Mouse (Mus musculus) embryonic facial prominence, embryonic 11.5 days (tissue): ENCODE data around the gene Sh3bgrl2. TPM values are rescaled to one million over a fixed set of nuclear protein-coding genes. Genes with fewer than 3 reads are reported as not detected.

Experiments
- ATAC-seq: fragments of 200-750 bp; cut with Nextera tagmentation; replicated peaks from 2 replicates; pipeline ENCODE4 v1.8.0; 2017; ENCODE audit warnings: low read depth; ENCODE audit not compliant: insufficient number of reproducible peaks, low FRiP score, low TSS enrichment
- DNase-seq: peaks from one replicate; pipeline ENCODE4 v3.0.0-alpha.2; 2015; ENCODE audit warnings: low spot score
- H3K27ac ChIP-seq: fragments of 300-500 bp; sonication (generic); replicated peaks from 2 replicates; pipeline ENCODE4 v1.5.1; 2014; ENCODE audit warnings: mild to moderate bottlenecking, low read depth, low read length, control low read depth
- H3K27me3 ChIP-seq: fragments of 300-500 bp; sonication (generic); 2 replicates; pipeline ENCODE4 v1.6.1; 2014; ENCODE audit warnings: mild to moderate bottlenecking, low read length, moderate library complexity, mixed read lengths; ENCODE audit not compliant: control insufficient read depth, insufficient read depth
- H3K36me3 ChIP-seq: fragments of 300-500 bp; sonication (generic); replicated peaks from 2 replicates; pipeline ENCODE4 v1.6.1; 2014; ENCODE audit warnings: low read depth, mild to moderate bottlenecking, low read length, moderate library complexity, mixed read lengths; ENCODE audit not compliant: control insufficient read depth, insufficient read depth
- H3K4me1 ChIP-seq: fragments of 300-500 bp; sonication (generic); 2 replicates; pipeline ENCODE4 v1.6.1; 2014; ENCODE audit warnings: low read length, mixed read lengths; ENCODE audit not compliant: control insufficient read depth, insufficient read depth
- H3K4me2 ChIP-seq: fragments of 300-500 bp; sonication (generic); 2 replicates; pipeline ENCODE4 v1.6.1; 2014; ENCODE audit warnings: low read depth, mild to moderate bottlenecking, control low read depth, low read length, moderate library complexity
- H3K4me3 ChIP-seq: fragments of 300-500 bp; sonication (generic); 2 replicates; pipeline ENCODE4 v1.5.1; 2014; ENCODE audit warnings: low read depth, low read length, control low read depth
- H3K9ac ChIP-seq: fragments of 300-500 bp; sonication (generic); replicated peaks from 2 replicates; pipeline ENCODE4 v1.6.1; 2014; ENCODE audit warnings: mild to moderate bottlenecking, control low read depth, low read length
- H3K9me3 ChIP-seq: fragments of 300-500 bp; sonication (generic); replicated peaks from 2 replicates; pipeline ENCODE4 v1.6.1; 2016; ENCODE audit warnings: mild to moderate bottlenecking, low read length, inconsistent platforms, mixed read lengths; ENCODE audit not compliant: control insufficient read depth
- WGBS: fragments of 180-500 bp; shearing (Covaris S2); extraction: QIAGEN DNeasy Blood & Tissue Kit; methylation state at CpG from one replicate; pipeline ENCODE4 v1.1.7; 2014; 5-methylcytosine and 5-hydroxymethylcytosine counted together
- polyA plus RNA-seq: library from polyadenylated mRNA; unstranded; fragments of >200 nt; fragmentation: Nextera tagmentation; extraction: Ambion mirVana; gene quantifications from 2 replicates; pipeline ENCODE4 v1.2.1, GENCODE M21; 2014

Gene Sh3bgrl2
- polyA plus RNA-seq, 1 experiment from 2014 or later, result 18.8 TPM

DNA sequence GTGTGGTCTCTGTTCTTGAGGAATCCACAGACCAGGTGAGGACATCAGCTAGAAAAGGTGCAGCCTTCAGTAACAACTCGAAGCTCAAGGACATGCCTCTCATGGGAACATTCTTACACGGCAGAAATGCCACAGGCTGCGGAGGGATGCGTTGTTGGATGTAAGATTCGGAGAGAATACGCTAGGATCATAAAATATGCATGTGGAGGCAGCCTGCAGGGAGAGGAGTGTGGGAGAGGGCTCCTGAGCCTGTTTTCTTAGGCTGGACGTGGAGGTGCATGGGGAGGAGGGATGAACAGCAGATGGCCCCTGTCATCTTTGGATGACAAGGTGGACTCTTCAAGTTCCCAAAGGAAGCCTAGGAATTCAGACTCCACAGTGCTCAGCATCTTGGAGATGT, 3.0 kb downstream of the Sh3bgrl2 start:
- H3K4me2 ChIP-seq, result no peak overlapping the region
- no peak overlapping the region for H3K9ac ChIP-seq
- H3K4me3 ChIP-seq, result no peak overlapping the region
- no peak for DNase-seq
- no peak overlapping the region for H3K27ac ChIP-seq
- H3K4me1 ChIP-seq, result 0 out of 2 replicates have a peak, but pooled peaks cover 2% of the 10 kb centered on the region
- WGBS, result 81% methylated on average over 7 of the region's 7 CpGs
- no peaks in the 10 kb centered on the region for H3K36me3 ChIP-seq
- no peaks in the 10 kb centered on the region for H3K27me3 ChIP-seq
- H3K9me3 ChIP-seq, result no peaks in the 10 kb centered on the region
- no peak for ATAC-seq

DNA sequence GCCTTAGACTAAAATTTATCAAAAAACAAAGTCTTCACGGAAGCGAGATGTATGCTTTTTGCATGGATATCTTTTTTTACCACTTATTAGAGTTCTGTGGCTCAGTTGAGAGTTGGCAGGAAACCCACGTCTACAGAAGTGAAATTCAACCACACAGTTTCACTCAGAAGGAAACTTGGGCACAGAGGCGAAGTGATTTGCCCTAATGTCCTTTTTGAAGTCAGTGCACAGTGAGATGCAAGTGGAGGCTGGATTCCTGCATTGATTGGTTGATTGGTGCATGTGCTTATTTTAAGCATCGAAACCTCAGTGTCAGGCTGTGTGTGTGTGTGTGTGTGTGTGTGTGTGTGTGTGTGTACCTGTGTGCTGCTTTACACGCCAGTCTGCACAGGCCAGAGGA, 3.5 kb downstream of the Sh3bgrl2 start:
- WGBS, result 83% methylated on average over 6 of the region's 6 CpGs
- no peaks in the 10 kb centered on the region for H3K36me3 ChIP-seq
- 0 out of 2 replicates have a peak, but pooled peaks cover 4% of the 10 kb centered on the region for H3K4me1 ChIP-seq
- no peak overlapping the region for H3K9ac ChIP-seq
- no peak overlapping the region for H3K4me3 ChIP-seq
- H3K27ac ChIP-seq, result no peak overlapping the region
- no peaks in the 10 kb centered on the region for H3K9me3 ChIP-seq
- no peak for ATAC-seq
- H3K27me3 ChIP-seq, result no peaks in the 10 kb centered on the region
- DNase-seq, result no peak
- no peak overlapping the region for H3K4me2 ChIP-seq

DNA sequence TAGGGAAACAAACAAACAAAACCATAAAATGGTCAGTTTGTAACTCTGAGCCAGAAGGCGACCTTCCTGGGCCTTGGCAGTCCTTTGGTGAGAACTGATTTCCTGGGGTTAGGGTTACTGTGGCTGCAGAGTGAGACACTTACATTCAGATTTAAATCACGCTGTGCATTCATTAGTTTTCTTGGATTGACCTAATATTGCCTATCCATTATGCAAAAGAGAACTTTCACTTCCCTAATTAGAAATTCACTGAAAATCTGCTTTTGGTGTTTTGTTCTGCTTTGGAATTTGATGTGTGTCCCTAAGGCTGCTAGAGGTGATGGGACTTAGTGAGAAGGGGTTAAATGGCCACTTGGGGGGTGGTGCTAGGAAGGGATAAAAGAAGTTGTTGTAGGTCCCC, 7.5 kb downstream of the Sh3bgrl2 start:
- Histone ChIP-seq H3K4me2 (no peak overlapping the region), H3K9me3 (no peaks in the 10 kb centered on the region), H3K36me3 (no peaks in the 10 kb centered on the region), H3K27ac (no peak overlapping the region), H3K9ac (no peak overlapping the region), H3K4me1 (peaks cover 8% of the 10 kb centered on the region), H3K4me3 (no peak overlapping the region), H3K27me3 (no peaks in the 10 kb centered on the region)
- WGBS, result 67% methylated on average over 2 of the region's 2 CpGs
- no peak for DNase-seq
- ATAC-seq, result no peak

DNA sequence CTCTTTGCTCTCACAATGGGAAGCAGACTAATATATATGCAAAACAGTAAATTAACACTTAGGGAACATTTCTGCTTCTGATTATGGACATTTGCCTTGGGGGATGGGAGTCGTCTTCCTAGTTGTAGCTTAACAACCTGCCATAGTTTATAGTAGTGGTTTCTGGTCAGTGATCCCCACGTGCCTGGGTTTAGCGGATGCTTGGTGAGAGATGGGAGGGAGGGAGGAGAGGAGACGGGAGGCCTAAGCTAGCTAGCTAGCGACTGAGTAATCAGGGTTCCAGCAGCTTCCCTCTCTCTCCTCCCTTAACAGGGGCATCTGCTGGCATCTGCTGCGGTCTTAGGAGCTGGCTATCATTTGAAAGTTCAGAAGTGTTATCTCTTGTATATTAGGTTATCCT, 8.1 kb downstream of the Sh3bgrl2 start:
- Histone ChIP-seq H3K4me2 (no peak overlapping the region), H3K4me1 (peaks cover 8% of the 10 kb centered on the region), H3K9ac (no peak overlapping the region), H3K27me3 (no peaks in the 10 kb centered on the region), H3K4me3 (no peak overlapping the region), H3K9me3 (no peaks in the 10 kb centered on the region), H3K36me3 (no peaks in the 10 kb centered on the region), H3K27ac (no peak overlapping the region)
- no peak for ATAC-seq
- 30% methylated on average over 6 of the region's 6 CpGs for WGBS
- DNase-seq, result no peak

DNA sequence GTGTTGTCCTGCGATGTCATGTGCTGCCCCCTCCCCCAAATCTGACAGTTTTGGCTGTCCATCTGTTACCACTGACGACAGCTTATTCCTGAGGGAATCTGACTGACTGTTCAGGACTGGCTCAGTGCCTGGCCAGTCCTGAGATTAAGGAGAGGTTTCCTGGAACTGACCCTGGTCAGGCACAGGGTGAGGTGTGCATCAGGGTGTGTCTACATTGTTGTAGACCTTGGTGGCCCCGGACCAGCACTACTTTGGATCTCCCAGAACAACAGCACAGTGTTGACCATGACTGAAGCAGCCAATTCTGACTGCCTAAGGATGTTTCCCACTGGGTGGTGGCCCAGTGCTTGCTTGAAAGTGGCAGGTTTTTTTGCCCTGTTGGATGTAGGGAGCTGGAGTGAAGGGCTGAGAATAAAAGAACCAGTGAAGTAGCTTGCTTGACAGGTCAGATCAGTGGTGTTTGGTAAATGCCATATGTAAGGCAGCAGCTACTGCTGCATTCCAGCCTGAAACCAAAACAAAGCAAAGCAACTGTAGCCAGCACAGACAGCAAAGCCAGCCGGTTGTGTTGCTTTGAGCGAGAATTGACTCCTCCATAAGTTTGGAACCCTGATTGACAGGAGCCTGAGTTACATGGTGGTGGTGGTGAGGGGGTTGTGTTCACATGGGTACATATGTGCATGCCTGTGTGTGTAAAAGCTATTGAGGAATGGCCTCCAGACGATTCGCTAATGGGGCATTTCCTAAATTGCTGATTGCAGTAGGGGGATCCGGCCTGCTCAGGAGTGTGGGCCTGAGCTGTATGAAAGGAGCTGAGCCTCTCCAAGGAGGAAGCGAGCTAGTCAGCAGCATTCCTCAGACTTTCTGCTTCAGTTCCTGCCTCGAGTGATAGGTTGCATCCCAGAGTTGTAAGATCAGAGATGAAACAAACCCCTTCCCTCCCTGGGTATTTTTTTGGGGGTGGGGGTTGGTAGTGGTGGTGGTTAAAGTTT, 8.9 kb downstream of the Sh3bgrl2 start:
- ATAC-seq (peak; percentile 49), DNase-seq (peak; percentile 53)
- Histone ChIP-seq H3K4me2 (no peak overlapping the region), H3K4me3 (no peak overlapping the region), H3K27ac (0 out of 2 replicates have a peak overlapping the region, but pooled peaks have one; percentile 28), H3K4me1 (peaks cover 8% of the 10 kb centered on the region), H3K9ac (no peak overlapping the region), H3K9me3 (no peaks in the 10 kb centered on the region), H3K27me3 (no peaks in the 10 kb centered on the region), H3K36me3 (no peaks in the 10 kb centered on the region)
- 31% methylated on average over 10 of the region's 10 CpGs for WGBS

DNA sequence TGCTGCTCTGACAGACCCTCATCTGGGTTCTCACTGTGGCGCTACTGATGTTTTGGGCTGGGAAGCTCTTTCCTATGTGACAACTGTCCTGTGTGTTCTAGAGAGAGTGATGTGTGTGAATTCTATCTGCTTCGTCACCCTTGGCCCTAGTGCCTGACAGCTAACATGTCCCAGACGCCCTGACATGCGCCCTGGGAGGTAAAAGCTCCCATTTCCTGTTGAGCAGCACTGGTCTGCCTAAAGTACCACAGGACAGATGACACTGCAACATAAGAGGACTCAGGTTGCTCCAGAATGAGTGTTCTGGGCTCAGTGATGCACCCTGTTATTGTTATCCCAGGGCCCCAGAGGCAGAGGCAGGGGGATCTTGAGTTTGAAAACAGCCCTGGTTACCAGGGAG, 12.5 kb downstream of the Sh3bgrl2 start:
- Histone ChIP-seq H3K9me3 (no peaks in the 10 kb centered on the region), H3K4me1 (peaks cover 8% of the 10 kb centered on the region), H3K36me3 (no peaks in the 10 kb centered on the region), H3K9ac (no peak overlapping the region), H3K27me3 (no peaks in the 10 kb centered on the region), H3K4me3 (no peak overlapping the region), H3K27ac (no peak overlapping the region), H3K4me2 (no peak overlapping the region)
- no peak for DNase-seq
- 56% methylated on average over 4 of the region's 4 CpGs for WGBS
- ATAC-seq, result no peak

DNA sequence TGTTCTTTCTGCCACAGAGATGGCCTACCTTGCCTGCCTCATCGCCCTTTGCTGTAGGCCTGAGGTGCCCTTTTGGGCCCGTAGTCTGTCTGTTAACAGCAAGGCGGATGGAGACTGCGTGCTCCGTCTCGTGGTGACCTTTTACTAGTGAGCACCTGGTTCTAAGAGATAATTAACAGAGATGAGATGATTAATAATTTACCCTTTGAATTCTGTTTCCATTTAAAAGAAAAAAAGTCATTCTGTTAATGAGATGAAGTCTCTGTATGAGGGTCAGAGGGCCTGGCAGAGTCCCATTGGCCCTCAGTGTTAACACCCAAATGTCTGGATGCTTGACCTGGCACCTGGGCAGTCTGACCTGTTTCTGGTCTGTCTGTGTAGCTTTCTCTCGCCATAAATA, 14.8 kb downstream of the Sh3bgrl2 start:
- H3K4me1 ChIP-seq, result no peaks in the 10 kb centered on the region; the same call in 1 of the 2 replicates

DNA sequence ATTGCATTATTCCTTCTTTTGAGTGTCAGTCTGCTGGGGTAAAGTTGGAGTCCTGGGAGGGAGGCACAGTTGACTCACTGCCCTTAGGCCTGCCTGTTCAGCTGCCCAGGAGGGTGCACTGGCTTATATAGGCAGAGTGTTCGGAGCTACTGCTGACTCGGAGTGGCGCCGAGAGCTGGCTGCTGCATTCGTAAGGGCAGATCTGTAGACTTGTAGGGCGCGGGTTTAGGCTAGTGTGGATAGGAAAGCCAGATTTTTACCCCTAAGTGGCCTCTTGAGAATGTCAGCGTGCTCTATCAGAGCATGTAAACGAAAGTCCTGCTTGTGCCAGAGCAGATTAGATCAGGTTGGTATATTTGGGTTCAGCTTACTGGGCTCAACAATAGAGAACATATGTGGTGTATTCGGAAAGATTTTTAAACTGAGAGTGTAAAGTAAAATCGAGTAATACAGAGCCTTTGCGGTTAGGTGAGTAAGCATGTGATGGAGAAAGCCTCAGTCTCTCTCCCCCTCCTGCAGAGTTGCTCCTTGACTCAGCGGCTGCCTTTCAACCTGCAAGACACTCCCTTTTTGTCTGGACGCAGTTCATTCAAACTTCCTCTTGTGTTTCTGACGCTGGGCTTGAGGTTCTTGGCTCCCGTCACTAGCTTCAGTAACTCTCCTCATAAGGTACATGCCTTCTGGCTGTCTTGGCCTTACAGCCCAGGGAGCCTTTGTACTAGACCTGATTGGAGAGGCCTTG, 15.9 kb downstream of the Sh3bgrl2 start:
- DNase-seq, result peak; percentile 49
- no peaks in the 10 kb centered on the region for H3K27me3 ChIP-seq
- no peak for ATAC-seq
- H3K36me3 ChIP-seq, result no peaks in the 10 kb centered on the region
- H3K27ac ChIP-seq, result no peak overlapping the region
- no peak overlapping the region for H3K9ac ChIP-seq
- no peak overlapping the region for H3K4me3 ChIP-seq
- H3K4me1 ChIP-seq, result no peaks in the 10 kb centered on the region; the same call in 1 of the 2 replicates
- H3K9me3 ChIP-seq, result no peaks in the 10 kb centered on the region
- H3K4me2 ChIP-seq, result no peak overlapping the region
- 46% methylated on average over 16 of the region's 16 CpGs for WGBS

More for the DNA sequence above, 14.8 kb downstream of the Sh3bgrl2 start:
- WGBS, result 90% methylated on average over 7 of the region's 7 CpGs
- Histone ChIP-seq H3K4me2 (no peak overlapping the region), H3K9me3 (no peaks in the 10 kb centered on the region), H3K27ac (no peak overlapping the region), H3K4me3 (no peak overlapping the region), H3K9ac (no peak overlapping the region), H3K36me3 (no peaks in the 10 kb centered on the region), H3K27me3 (no peaks in the 10 kb centered on the region)
- no peak for DNase-seq
- no peak for ATAC-seq
